Mouse (Mus musculus): Measurements from ENCODE around the gene Methig1.
A peak's percentile ranks its signal among the peaks of the same experiment; 100 is the strongest.
"Not testable (repeated sequence)": the region's sequence is repeated elsewhere in the genome, so short reads cannot be mapped to it uniquely, and the experiment has no call there.

The Methig1 gene

GRCm38 (mm10) chr15:100341314-100341980, 11.5 kb upstream of the Methig1 start:
- DNase-seq: not testable (repeated sequence)

GRCm38 (mm10) chr15:100345484-100345883, 7.5 kb upstream of the Methig1 start:
- DNase-seq: no peak

- DNase-seq: no peak
Measured at GRCm38 (mm10) chr15:100346761-100347160, 6.2 kb upstream of the Methig1 start.

GRCm38 (mm10) chr15:100349496-100349895, 3.5 kb upstream of the Methig1 start:
- no peak for DNase-seq

- DNase-seq: peak in 1 of 2 experiments; percentile 24
Measured at GRCm38 (mm10) chr15:100351501-100352060, 1.4 kb upstream of the Methig1 start.

GRCm38 (mm10) chr15:100353399-100353798, 450 bp downstream of the Methig1 start:
- DNase-seq: not testable (repeated sequence)

- no peak for DNase-seq
Measured at GRCm38 (mm10) chr15:100355876-100356275, 2.9 kb downstream of the Methig1 start.

- no peak for DNase-seq
Measured at GRCm38 (mm10) chr15:100364242-100364641, 11.3 kb downstream of the Methig1 start, which contains the start of gene Higd1c. Gene Higd1c (plus strand): TSS chr15:100364542.

GRCm38 (mm10) chr15:100365967-100366366, 13.0 kb downstream of the Methig1 start:
- DNase-seq: not testable (repeated sequence)

GRCm38 (mm10) chr15:100367119-100367518, 14.2 kb downstream of the Methig1 start:
- no peak for DNase-seq

GRCm38 (mm10) chr15:100375066-100375465, 22.1 kb downstream of the Methig1 start:
- DNase-seq: peak; percentile 86 to 89

- DNase-seq: peak; percentile 56 to 66
Measured at GRCm38 (mm10) chr15:100377847-100378505, 25.0 kb downstream of the Methig1 start.

- DNase-seq: no peak
Measured at GRCm38 (mm10) chr15:100379658-100380057, 26.7 kb downstream of the Methig1 start.

- DNase-seq: no peak
Measured at GRCm38 (mm10) chr15:100380104-100380503, 27.2 kb downstream of the Methig1 start.

- DNase-seq: no peak
Measured at GRCm38 (mm10) chr15:100385705-100386104, 32.8 kb downstream of the Methig1 start.

GRCm38 (mm10) chr15:100387544-100388223, 34.7 kb downstream of the Methig1 start:
- DNase-seq: no peak

- DNase-seq: no peak
Measured at GRCm38 (mm10) chr15:100388224-100388835, 35.4 kb downstream of the Methig1 start.

- DNase-seq: no peak
Measured at GRCm38 (mm10) chr15:100388886-100389285, 35.9 kb downstream of the Methig1 start.

GRCm38 (mm10) chr15:100391066-100391465, 38.1 kb downstream of the Methig1 start:
- no peak for DNase-seq

GRCm38 (mm10) chr15:100391599-100391998, 38.6 kb downstream of the Methig1 start:
- DNase-seq: no peak

GRCm38 (mm10) chr15:100393016-100393415, 40.1 kb downstream of the Methig1 start:
- DNase-seq: no peak

- DNase-seq: no peak
Measured at GRCm38 (mm10) chr15:100395561-100395960, 42.6 kb downstream of the Methig1 start.
